Mouse (Mus musculus) left cerebral cortex, postnatal 4 days (tissue): Measurements from ENCODE around the gene Gm45711. TPM values are rescaled to one million over a fixed set of nuclear protein-coding genes. Genes with fewer than 3 reads are reported as not detected.
"Not testable (repeated sequence)": the region's sequence is repeated elsewhere in the genome, so short reads cannot be mapped to it uniquely, and the experiment has no call there.

Source experiments
- DNase-seq: peaks from one replicate; pipeline ENCODE4 v3.0.0-alpha.2; 2022
- intact Hi-C: fragments of 180-260 bp; cut with DNase I; formaldehyde crosslinking; loops from one replicate; pipeline ENCODE4 v1.15.1; 2025
- total RNA-seq, 2 experiments: library from RNA; stranded (reverse); gene quantifications; 2 replicates each; pipeline ENCODE4 v1.2.3; 2021

Gm45711 gene
- total RNA-seq, 2 experiments from 2014 or later, result not detected

- intact Hi-C loops, result no loop called here
- DNase-seq, result no peak
These were observed 23.1 kb upstream of the Gm45711 start for GRCm38 (mm10) chr8:104332665-104333631.

- intact Hi-C loops, DNase-seq: not testable (repeated sequence)
These were observed 12.0 kb upstream of the Gm45711 start, which contains the start of gene Cmtm2b for GRCm38 (mm10) chr8:104321930-104322329. Gene Cmtm2b (plus strand): TSS chr8:104322230.

GRCm38 (mm10) chr8:104321267-104321666, 11.4 kb upstream of the Gm45711 start, which contains the start of gene Gm11020:
Gene Gm11020 (plus strand): TSS chr8:104321567.
- intact Hi-C loops, DNase-seq: not testable (repeated sequence)

DNA sequence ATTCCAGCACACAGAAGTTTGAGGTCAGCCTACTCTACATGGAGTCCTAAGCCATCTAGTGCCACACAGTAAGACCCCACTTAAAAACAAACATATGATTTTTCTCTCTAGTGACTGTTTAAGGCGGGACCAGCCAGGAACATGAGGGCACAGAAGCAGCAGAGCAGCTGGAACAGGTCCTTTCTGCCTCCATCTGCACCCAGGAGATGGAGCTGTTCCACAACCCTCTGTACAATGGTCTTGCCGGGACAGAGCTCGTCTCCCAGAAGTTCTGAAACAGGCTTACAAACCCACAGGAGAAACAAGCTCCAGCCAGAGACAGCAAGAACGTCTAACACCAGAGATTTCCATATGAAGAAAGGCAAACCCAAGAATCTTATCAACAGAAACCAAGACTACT, 3.4 kb upstream of the Gm45711 start:
- intact Hi-C loops, result no loop called here
- DNase-seq, result peak; percentile 10

GRCm38 (mm10) chr8:104312023-104312422, 2.1 kb upstream of the Gm45711 start:
- intact Hi-C loops, DNase-seq: not testable (repeated sequence)

- DNase-seq, intact Hi-C loops: not testable (repeated sequence)
These were observed 1.5 kb downstream of the Gm45711 start for GRCm38 (mm10) chr8:104308341-104308740.

DNA sequence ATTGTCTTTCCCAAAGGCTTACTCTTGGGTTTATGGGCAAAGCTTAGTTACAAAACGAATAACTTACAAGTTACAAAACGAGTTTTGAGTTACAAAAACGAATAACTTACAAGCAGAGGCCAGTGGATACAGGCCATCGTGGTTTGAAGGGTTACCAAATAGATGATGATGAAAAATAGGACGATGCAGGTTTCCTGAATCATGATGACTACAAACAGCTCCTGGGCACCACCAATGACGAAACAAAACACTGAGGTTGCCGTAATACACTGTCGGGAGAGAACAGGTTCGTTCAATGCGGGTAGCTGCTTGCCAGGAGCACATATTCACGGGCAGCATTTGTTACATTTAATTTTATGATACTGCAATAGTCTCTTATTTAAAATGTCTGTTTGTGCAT, 4.9 kb downstream of the Gm45711 start:
- DNase-seq, result no peak
- intact Hi-C loops, result no loop called here

DNA sequence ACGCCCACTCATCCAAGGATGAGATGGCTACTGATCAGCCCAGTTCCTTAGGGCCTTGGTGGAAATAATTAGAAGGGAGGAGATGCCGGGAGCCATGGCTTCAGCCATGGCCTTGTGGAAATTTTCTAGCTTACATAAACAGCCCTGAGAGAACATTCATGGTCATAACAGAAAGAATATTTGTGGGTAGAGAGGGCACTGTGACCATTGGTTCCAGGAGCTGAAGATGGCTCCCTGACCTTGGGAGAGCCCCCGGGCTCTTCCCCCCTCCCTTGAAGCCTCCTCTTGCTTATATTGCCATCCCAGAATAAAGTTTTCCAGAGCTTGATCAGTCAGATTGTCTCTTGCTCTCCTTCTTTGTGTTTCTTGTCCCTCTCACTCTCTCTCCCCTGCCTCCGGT, 7.3 kb downstream of the Gm45711 start:
- intact Hi-C loops, DNase-seq: not testable (repeated sequence)

DNA sequence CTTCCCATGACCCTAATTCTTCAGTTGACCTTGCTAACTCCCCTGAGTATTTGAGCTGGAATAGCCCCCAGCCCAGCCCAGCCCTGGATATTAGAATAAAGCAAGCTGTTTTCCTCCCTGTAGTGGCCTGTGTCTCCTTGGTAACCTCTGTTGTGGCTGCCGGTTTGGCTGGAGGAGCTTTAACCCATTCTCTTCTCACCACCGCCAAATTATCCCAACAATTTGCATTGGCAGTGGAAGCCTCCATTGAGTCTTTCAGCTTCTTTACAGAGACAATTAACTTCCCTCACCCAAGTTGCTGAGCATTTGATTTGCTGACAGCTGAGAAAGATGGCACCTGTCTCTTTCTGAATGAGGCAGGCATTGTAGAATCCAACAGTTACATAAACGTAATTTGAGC, 8.3 kb downstream of the Gm45711 start:
- DNase-seq, result peak; percentile 30
- intact Hi-C loops, result not testable (repeated sequence)

- intact Hi-C loops, result no loop called here
These were observed 15.5 kb downstream of the Gm45711 start for GRCm38 (mm10) chr8:104294396-104294795.

DNA sequence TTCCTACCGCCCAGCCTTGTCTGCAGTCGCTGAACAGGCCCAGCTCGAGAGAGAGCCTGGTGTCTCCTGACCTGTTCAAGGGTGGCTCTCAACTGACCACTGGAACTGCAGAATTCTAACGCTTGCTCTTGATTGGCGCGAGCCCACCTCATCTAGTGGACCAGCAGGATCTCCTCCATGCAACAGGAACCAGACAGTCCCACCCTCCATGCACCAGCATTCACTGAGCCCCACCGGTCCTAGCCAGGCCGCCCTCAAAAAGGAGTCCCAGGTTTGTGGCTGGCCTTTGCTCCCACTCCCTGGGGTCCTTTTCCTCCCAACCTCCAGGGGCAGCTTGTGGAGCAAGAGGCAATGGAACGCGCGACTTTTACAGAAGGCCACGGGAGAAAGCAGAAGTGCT, 16.8 kb downstream of the Gm45711 start, which contains the start of gene Cmtm2a:
TSS of gene Cmtm2a (minus strand) at position 101 of the 400 bp plus-strand sequence.
- DNase-seq, intact Hi-C loops: not testable (repeated sequence)

More at GRCm38 (mm10) chr8:104294396-104294795, 15.5 kb downstream of the Gm45711 start:
- DNase-seq, result no peak

DNA sequence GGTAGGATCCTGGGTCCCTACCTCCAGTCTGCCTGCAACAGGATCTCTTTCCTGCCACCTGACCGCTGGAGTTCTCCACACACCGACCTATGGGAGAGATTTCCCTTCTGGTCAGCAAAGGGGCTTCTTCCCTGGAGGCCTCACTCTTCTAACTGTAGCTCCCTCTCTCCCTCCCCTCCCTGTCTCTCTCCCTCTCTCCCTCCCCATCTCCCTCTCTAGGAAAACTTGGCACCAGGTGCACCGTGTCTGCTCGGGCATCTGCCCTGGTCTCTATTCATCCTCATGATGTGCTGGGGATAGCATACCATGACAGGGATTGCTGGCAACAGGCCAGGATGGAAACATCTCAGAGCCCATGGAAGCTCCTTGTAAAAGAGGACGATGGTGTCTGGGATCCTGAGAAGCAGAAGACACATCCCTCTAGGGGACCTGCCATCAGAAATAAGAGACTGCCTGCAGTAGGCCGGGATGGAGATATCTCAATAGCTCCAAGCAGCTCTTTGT, 40.9 kb downstream of the Gm45711 start:
- intact Hi-C loops, result no loop called here
- DNase-seq, result peak; percentile 57

DNA sequence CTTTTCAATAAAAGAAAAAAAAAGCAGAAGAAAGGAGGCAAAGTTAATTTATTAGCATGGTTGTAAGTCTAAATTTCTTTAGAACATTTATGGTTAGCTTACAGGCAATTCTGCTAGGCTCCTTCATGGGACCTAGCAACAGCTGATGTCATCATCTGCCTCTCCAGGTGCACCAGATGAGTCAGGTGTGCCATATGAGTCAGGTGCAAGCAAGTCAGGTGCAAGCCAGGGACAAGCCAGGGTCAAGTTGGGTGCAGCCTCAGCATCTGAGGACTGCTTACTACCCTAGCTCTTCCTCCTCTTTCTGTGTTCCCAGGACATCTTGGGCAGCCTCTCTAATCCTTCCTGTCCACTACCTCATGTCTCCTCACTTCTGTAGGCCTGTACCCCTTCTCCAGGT, 41.5 kb downstream of the Gm45711 start:
- no peak for DNase-seq
- intact Hi-C loops, result no loop called here

DNA sequence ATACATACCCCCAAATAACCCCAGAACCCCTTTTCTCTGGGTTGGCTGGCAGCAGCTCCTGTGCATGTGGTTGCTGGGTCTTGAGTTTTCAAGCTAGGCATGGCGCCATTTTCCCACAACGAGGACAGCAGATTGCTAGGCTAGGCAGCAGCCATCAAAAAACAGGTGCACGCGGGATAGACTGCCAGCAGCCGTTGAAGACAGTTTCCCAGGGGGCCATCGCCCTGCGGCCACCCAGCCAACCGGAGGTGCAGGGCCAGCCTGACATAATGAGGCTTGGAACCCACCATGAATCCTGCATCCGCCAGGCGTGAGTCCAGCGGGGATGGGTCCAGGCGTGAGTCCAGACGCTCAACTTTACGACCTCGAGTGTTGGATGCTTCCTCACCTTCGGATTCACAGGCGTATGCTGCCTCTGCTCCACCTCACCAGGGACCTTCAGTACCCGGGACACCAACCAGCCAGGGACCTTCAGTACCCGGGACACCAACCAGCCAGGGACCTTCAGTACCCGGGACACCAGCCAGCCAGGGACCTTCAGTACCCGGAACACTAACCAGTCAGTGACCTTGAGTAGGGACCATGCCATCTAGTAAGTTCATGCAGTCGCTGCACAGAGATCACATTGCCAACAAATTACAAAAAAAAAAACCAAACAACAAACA, 45.5 kb downstream of the Gm45711 start:
- DNase-seq, result peak; percentile 84
- intact Hi-C loops, result not testable (repeated sequence)

GRCm38 (mm10) chr8:104261802-104262201, 48.1 kb downstream of the Gm45711 start:
- intact Hi-C loops, DNase-seq: not testable (repeated sequence)

GRCm38 (mm10) chr8:104253016-104253415, 56.9 kb downstream of the Gm45711 start:
- intact Hi-C loops, result no loop called here
- peak; percentile 25 for DNase-seq

- no peak for DNase-seq
- intact Hi-C loops, result no loop called here
These were observed 58.4 kb downstream of the Gm45711 start for GRCm38 (mm10) chr8:104251461-104251860.

- intact Hi-C loops, result no loop called here
- peak; percentile 87 for DNase-seq
These were observed 59.2 kb downstream of the Gm45711 start, which contains the start of gene Cklf for GRCm38 (mm10) chr8:104250439-104251367. Gene Cklf (plus strand): TSS chr8:104250861.

DNA sequence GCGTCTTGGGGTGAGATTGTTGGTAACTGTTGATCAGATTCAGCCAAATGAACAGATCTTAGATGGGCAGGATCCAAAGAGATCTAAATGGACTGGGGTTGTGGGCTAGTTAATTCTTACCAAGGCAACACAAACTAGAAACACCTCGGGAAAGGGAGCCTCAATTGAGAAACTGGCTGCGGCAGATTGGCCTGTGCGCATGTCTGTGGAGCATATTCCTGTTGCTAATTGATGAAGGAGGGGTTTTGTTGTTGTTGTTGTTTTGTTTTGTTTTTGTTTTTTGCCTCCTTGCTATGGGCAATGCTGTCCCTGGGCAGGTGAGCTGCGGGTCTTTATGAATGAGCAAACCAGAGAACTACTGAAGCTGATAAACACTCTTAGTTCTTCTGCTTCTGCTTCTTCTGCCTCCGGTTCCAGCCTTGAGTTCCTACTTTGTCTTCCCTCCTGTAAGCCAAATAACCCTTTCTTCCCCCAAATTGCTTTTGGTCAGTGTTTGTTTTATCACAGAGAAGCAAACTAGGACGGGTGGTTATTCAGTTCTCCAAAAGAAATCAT, 60.4 kb downstream of the Gm45711 start:
- DNase-seq, result no peak
- intact Hi-C loops, result no loop called here

GRCm38 (mm10) chr8:104248276-104248675, 61.6 kb downstream of the Gm45711 start, which contains the start of gene Tk2:
Gene Tk2 (minus strand): TSS chr8:104248558.
- intact Hi-C loops, result no loop called here

More at GRCm38 (mm10) chr8:104248276-104248675, 61.6 kb downstream of the Gm45711 start, which contains the start of gene Tk2:
- DNase-seq, result peak; percentile 87
